Mouse (Mus musculus): ENCODE measurements at regions not wholly inside any gene's neighbourhood (a gene's known extent, or its start where the extent isn't known, plus 50 kb on each side); places are given as distances from the start of the nearest gene placed in this dataset.
"Not testable (repeated sequence)": the region's sequence is repeated elsewhere in the genome, so short reads cannot be mapped to it uniquely, and the experiment has no call there.

DNA sequence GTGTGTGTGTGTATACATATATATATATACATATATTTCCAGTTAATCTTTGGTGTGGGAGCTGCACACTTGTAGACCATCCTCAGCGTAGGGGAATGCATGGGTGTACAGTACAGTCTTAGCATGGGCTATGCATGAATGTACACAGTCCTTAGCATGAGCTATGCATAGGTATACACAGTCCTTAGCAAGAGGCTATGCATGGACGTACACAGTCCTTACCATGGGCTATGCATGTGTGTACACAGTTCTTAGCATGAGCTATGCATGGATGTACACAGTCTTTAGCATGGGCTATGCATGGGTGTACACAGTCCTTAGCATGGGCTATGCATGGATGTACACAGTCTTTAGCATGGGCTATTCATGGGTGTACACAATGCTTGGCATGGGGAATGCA, 70.5 kb downstream of the Rchy1 start:
- no peak for DNase-seq

DNA sequence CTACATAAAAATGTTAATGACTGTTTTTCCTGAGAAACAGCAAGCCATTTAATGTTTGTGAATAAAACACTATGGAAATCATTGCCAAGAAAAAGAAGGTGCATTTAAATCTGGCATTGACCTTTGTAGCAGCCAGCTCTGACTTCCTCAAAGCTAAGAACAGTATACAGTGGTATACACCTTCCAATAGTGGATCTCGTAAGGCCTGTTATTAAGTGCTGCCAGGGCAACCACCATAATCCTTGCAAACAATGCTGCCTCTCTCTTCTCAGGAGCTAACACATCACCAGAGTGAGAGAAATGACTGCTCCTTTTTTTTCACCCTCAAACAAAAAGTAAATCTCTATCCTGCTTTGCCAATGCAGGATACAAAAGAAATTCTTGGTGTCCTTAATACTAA, 81.1 kb downstream of the Rchy1 start:
- no peak for DNase-seq

DNA sequence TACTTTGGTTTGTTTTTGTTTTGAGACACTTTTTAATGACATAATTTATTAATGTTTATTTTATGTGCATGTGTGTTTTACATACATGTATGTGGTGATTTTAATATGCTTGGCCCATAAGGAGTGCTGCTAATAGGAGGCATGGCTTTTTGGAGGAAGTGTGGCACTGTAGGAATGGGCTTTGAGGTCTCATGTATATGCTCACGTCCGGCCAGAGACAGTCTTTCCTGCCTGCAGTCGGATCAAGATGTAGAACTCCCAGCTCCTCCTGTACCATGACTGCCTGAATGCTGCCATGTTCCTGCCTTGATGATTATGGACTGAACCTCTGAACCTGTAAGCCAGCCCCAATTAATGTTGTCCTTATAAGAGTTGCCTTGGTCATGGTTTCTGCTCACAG, 82.6 kb downstream of the Rchy1 start:
- no peak for DNase-seq

DNA sequence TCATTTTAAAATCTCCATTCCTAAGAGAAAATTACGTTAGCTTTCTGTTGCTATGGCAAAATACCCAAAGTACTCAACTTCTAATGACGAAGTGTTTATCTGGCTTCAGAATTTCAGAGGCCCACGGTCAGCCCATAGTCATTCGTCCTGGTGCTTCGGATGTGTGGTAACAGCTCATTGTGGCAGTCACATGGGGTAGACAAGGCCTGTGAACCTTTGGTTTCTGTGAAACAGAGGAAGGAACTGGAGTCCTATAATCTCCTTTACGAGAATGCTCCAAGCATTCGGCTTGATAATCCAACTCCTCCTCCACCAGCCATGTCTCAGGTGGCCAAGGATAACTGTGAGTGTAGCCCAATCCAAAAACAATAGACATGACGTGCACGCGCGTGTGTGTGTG, 84.2 kb downstream of the Rchy1 start:
- no peak for DNase-seq

DNA sequence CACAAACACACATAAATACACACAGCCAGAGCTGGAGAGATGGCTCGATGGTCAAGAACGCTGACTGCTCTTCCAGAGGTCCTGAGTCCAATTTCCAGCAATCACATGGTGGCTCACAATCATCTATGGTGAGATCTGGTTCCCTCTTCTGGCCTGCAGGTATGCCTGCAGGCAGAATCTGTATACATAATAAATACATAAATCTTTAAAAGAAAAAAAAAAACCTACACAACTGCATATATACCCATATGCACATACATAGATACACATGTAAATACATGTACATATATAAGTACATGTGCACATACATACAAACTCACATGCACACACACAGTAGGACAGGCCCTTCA, 86.2 kb downstream of the Rchy1 start:
- peak; percentile 14 for DNase-seq

DNA sequence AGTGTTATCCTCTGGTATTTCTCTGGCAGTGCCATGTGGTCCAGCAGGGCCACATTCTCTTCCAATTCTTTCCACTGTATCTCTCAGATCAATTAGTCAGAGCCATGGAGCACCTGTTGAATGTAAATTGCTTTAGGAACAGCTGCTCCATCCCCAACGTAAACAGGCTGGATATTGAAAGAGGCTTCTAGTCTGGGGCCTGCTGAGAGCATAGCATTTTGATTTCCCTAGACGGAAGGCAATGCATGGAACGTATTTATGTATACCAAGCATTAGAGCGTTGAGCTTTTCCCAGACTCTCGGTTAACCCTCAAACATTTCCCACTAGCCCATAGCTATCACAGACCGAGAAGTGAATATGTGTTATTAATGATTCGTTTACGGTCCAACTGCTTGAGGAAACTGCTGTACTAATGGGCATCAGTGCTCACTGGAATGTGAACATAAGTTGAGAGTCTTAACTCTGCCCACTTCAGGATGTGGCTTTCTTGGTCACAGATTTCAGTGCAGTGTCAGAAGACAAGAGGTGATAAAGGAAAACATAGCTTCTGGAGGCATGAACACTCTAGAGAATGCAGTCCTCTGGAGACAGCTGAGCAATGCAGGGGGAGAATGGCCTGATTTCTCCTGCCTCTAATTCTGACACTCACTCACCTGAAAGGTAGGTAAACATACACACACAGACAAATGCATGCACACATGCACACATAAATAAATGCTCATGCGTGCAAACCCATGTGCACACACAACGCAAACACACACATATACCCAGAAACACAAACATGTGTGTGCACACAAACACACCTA, 86.8 kb downstream of the Rchy1 start:
- DNase-seq = peak; percentile 30

DNA sequence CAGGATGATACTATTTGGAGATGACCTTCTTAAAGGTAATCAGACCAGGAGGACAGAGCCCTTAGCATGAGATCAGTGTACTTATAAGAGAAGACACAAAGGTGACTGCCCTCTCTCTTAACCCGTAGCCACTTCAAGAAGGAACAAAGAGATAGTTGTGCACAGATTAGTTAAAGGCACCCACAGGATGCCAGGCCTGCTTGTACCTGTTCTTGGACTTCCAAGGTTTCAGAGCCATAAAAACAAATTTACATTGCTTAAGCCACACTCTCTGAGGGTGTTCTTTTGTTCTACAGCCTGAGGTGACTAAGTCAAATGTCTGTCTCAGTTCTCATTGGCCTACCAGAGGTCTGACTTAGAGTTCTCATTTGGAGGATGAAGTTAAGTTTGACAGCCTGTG, 90.1 kb downstream of the Rchy1 start:
- DNase-seq = no peak

DNA sequence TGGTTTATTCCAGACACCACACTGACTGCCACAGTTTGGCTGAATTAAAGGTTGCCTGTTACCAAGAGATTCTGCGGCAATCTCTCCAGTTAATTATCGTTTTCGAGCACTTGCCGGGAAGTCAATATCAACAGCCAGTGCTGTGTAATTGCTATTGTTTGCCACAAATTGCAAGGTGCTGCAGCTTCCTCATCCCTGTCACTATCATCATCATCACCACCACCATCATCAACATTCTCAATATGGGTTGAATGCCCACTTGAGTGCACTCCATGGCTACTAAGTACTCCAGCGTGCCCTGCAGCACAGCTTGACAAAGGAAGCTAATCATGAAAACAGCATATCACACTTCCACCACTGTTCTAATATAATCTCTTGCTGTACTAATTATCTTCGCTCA, 93.1 kb downstream of the Rchy1 start:
- DNase-seq = no peak

DNA sequence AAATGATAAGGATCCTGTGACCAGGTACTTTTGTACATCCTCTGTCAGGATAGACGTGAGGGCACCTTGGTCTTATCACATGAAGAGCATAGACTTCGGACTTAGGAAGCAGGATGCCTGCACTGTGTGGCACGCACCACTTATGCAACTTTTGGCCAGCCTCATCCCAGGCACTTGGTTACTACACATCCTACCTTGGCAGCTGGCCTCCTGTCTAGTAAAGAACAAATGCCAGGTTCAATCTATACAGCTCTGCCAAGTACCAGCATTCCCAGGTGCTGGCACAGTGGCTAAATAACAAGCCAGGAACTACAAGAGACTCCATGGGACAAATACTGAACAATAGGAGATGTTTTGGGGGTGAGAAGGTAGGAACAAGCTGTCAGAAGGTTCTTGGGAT, 96.7 kb downstream of the Rchy1 start:
- no peak for DNase-seq

DNA sequence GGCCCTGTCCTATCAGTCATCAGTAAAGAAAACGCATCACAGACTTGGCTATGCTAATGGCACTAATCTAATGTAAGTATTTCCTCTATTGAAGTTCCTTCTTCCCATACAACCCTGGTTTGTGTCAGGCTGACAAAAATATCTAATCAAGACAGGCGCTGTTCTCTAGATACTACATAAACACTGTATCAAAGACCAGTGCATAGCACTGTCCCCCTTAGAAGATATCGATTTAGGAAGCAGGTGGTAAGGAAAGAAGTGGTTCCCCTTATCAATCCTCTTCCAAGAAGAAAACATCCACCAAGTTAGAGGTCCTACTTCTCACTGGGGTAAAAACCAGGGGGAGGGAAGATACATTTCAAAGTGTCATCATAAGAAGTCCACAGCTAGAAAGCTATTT, 97.5 kb downstream of the Rchy1 start:
- DNase-seq = no peak

DNA sequence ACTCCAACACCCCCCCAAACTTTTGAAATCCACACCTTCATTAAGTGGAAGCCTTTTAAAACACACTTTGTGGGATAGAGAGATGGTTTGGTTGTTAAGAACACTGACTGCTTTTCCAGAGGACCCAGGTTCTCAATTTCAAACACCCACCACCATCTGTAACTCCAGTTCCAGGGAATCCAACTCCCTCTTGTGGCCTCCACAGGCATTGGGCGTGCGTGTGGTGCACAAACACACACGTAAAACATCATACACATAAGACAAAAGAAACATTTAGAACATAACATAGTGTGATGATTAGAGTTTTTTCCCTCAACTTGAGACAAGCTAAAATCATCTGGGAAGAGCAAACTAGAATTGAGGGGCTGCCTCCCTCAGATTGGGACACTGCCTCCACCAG, 100.0 kb downstream of the Rchy1 start:
- no peak for DNase-seq

DNA sequence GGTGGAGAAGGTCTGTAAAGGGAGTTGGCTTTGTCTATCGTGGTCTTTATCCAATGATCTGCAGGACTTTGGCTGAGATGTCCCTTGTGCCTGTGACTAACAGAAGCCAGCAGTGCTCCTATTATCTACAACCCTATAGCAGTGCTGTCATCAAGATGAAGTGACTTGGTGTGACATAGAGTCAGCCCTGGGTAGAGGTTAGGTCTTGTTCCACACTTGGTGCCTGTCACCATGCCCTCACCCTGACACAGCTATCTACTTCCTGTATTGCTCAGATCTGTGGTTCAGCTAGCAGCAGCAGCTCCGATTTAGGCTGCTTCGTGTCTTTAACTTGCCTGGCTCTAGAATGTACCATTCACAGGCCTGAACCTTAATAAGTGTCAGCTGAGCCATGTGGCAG, 100.6 kb downstream of the Rchy1 start:
- DNase-seq = no peak

DNA sequence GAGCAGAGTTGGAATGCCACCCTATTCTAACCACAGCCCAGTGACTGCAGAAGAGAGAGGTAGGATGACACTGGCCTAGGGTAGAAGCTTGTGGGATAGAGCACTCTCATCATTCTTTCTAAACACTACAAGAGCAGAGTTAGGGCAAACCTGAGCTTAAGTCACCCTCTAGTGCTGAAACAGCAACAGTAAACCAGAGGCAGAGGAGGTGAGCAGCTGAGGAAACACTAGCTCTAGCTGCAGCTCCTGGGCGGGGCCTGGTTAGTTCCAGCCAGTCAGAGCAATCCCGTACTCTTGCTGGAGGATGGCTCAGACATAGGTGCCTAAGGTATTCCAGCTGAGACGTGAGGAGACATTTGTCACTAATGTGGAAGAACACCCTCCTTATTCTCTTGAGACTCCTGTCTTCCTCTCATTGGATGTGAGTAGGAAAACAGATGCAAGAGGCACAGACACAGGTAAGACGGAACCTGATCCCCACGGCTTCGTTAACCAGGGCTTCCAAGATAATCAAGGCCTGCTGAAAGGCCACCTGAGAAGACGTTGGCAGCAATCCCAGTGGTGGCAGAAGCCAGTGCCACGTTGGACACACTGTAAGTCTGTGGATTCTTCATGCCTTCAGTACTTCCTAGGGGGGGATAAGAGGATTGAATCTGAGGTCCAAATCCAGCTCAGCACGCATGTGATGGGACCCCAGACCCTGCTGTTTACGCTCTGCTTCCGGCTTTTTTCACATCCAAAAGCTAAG, 101.3 kb downstream of the Rchy1 start:
- no peak for DNase-seq

DNA sequence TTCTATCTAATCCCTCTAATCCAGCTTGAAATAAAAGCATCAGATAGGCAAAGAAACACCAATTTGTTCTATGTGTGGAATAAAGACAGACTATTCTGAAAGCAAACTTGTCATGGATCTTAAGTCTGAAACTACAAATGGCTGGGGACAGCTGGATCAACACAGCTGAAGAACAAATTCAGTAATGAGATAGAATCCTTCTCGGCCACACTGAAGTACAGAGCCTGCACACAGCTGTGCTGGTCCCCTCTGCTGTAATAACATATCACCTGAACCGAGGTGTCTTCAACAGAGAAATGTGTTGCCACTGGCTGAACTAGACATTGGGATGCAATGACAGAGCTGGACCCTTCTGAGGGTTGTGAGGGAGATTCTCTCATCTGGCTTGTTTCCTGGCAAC, 102.4 kb downstream of the Rchy1 start:
- no peak for DNase-seq

DNA sequence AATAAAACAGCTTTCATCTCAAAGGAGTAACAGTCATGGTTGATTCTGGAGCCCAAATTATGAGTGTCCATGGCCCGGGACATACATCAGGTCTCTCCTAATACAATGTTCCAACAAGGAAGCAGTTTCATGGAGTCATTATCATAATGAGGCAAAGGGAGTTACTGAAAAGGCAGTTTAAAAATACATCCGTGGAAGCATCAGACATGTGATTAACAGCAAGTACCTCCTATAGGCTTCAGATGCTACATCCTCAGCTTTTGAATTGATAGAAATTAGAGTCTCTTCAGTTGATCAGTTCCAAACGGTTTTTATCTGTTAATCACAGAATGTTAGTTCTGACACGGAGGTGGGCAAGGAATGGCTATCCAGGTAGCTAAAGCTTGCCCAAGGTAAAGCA, 110.5 kb downstream of the Rchy1 start:
- no peak for DNase-seq

DNA sequence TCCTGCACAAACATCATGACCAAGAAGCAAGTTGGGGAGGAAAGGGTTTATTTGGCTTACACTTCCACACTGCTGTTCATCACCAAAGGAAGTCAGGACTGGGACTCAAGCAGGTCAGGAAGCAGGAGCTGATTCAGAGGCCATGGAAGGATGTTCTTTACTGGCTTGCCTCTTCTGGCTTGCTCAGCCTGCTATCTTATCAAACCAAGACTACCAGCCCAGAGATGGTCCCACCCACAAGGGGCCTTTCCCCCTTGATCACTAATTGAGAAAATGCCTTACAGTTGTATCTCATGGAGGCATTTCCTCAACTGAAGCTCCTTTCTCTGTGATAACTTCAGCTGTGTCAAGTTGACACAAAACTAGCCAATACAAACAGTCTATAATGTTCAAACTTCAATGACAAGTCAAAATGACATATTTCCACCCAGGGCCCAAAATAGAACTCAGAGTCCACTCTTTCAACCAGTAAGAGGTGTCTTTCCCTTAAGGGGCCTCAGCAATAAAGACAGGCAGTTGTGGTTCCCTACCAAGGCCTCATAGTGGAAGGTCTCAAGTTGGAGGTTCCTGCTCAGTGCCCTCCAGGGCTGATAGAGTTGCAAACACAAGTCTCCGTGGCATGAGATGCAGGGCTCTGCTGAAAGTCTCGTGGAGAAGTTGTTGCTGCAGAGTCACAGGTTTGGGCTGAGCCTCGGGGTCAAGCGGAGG, 111.9 kb downstream of the Rchy1 start:
- DNase-seq = not testable (repeated sequence)

DNA sequence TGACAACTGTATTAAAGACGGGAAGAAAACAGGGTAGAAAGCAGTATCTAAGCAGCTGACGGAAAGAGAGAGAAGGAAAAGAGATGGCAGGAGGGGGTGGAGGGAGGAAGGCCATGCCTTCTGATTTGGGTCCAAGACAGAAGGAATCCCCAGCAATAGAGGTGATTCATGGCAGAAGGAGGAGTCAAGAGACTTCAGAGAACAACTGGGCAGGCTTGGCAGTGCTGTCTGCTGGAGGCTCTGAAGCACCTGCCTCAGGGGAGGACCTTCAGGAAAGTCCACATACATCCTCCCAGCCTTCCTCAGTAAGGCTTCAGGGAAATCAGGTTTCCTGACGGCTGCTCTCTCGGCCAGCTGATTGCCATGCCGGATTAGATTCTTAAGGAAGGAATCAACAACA, 112.4 kb downstream of the Rchy1 start:
- no peak for DNase-seq

DNA sequence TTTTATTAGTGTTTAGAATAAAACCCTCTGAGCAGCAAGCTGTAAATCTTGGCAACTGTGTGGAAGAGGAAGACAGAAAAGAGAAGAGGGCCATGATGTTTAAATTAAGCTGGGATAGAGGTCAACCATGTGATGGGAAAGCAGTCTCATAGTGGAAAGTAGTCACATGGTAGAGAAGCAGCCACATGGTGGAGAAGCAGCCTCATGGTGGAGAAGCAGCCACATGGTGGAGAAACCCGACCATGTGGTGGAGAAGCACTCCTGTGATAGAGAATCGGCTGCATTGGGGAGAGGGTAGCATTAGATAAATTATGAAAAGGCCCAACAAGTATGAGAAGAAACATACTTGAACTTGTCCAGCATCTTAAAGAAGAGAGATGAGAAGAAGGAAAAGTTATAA, 113.3 kb downstream of the Rchy1 start:
- no peak for DNase-seq

DNA sequence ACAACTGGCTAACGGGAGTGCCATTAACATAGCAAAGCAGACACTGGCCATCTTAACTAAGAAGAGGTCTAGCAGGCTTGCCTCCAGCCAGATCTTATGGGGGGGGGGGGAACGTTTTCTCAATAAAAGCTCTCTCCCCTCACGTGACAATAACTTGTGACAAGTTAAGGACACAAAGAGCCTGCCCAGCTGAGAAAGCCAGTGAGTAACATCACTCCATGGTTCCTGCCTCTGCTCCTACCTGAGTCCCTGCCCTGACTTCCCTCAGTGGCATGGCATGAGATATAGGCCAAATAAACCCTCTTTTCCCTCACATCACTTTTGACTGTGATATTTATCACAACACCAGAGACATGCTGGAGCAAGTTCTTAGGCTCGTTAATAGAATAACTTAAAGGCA, 113.8 kb downstream of the Rchy1 start:
- no peak for DNase-seq

DNA sequence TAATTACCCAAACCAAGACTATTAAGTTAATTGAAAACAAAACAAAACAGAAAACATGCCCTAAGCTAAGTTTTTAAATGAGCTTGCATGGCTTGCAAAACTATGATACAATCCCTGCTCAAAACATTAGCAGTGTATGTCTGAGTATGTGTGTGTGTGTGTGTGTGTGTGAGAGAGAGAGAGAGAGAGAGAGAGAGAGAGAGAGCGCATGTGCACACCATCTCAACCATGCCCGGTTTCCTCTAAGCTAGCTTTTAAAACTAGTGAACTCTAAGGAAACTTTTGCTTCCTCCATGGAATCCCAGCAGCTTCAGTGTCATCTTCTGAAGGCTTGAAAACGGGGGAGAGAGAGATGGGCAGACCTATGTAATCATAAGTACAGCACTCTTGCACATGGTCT, 114.3 kb downstream of the Rchy1 start:
- no peak for DNase-seq

DNA sequence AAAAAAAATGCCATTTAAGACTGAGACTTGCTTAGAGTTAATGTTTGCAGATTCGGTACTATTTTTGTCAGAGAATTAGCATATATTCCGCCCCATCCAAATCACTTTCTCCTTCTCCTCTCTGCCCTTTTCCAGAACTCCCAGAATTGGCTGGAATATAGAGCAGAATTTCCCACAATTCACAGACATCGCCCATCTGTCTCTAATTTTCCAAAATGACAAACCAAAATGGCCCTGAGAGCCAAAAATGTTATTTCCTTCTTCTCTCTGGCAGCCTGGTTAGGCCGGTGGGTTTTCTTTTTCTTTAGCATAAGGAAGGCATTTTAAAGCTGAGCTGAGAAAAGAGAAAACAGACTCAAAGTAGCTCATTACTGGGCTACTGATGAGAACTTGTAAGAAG, 119.8 kb downstream of the Rchy1 start:
- DNase-seq = no peak

DNA sequence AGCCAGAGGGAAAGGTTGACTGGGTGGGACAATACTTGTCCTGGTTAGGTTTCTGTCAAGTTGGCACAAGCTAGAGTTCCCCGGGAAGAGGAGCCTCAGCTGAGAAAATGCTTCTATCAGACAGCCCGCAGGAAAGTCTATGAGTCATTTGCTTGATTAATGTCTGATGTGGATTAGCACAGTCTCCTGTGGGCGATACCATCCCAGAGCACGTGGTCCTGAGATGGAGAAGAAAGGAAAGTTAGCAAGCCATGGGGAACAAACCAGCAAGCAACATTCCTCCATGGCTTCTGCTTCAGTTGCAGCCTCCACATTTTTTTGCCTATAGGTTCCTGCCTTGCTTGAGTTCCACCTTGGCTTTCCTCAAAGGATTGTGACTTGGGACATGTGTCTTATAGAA, 121.8 kb downstream of the Rchy1 start:
- DNase-seq = no peak

DNA sequence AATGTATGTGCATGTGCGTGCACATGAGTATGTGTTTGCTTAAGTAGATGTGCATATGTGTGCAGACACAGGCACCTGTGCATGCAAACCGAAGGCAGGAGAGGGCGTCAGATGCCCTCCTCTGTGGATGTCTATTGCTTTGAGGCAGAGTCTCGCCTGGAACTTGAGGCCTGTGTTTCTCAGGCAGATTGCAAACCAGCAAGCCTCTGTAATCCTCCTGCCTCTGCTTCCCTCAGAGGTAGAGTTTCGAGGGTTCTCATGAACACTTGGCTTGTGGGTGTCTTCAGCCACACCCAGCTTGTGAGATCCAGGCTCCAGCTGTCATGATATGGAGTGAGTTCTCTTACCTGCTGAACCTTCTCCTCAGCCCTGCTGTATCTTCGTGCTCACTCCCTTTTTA, 134.4 kb downstream of the Rchy1 start:
- no peak for DNase-seq

DNA sequence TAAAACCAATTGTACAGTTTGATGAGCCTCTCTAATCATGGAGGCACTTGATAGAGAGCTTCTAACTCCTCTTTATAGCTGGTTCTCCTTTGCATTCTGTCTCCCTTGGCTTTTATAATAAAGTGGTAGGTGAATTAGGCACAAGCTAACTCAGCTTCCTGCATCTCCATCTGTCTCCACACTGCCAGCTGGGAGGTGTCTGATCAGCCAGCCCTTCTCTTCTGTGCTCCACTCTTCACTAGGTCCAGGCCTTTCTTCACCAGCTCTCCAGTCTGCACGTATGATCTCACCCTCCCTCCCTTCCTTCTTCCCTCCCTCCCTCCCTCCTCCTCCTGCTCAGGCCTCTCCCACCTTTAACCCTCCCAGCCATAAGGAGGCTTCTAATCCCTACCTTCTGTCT, 136.2 kb downstream of the Rchy1 start:
- DNase-seq = peak; percentile 37
